Mouse (Mus musculus) MEL (cell line): Measurements from ENCODE around the gene Pycard. TPM values are rescaled to one million over a fixed set of nuclear protein-coding genes. Genes with fewer than 3 reads are reported as not detected.

Source experiments
- DNase-seq: peaks from one replicate; pipeline ENCODE4 v3.0.0; 2011; ENCODE audit warnings: low read depth, low spot score
- H3K27ac ChIP-seq: 2 replicates; pipeline ENCODE4 v1.5.1; 2012; ENCODE audit warnings: low read depth, mild to moderate bottlenecking, control low read depth, low read length, moderate library complexity; ENCODE audit not compliant: control insufficient read depth
- H3K27me3 ChIP-seq, 2 experiments: fragments of 150-350 bp in 1 of 2; sonication (generic) in 1 of 2; 2 replicates each; pipeline ENCODE4 v1.6.1; 2012; ENCODE audit warnings: low read length in 2 of 2, mild to moderate bottlenecking in 2 of 2, improper control_type of control experiment in 1 of 2, moderate library complexity in 1 of 2; ENCODE audit not compliant: insufficient read depth in 2 of 2, control insufficient read depth in 1 of 2
- H3K36me3 ChIP-seq, 2 experiments: 2 replicates each; pipeline ENCODE4 v1.6.1; 2012 to 2014; ENCODE audit warnings: low read length in 2 of 2, improper control_type of control experiment in 1 of 2, inconsistent platforms in 1 of 2, mild to moderate bottlenecking in 1 of 2; ENCODE audit not compliant: insufficient read depth in 2 of 2, control insufficient read depth in 1 of 2
- H3K4me1 ChIP-seq, 2 experiments: fragments of 150-350 bp in 1 of 2; sonication (generic) in 1 of 2; 2 replicates each; pipeline ENCODE4 v1.6.1; 2012; ENCODE audit warnings: low read length in 2 of 2, improper control_type of control experiment in 1 of 2, mild to moderate bottlenecking in 1 of 2; ENCODE audit not compliant: insufficient read depth in 2 of 2, control insufficient read depth in 1 of 2
- H3K4me3 ChIP-seq, 2 experiments: fragments of 150-350 bp in 1 of 2; sonication (generic) in 1 of 2; 2 replicates each; pipeline ENCODE4 v1.5.1; 2012; ENCODE audit warnings: low read depth in 2 of 2, low read length in 2 of 2, mild to moderate bottlenecking in 2 of 2, moderate library complexity in 2 of 2, control low read depth in 1 of 2, improper control_type of control experiment in 1 of 2; ENCODE audit not compliant: control insufficient read depth in 1 of 2, insufficient read depth in 1 of 2
- H3K79me2 ChIP-seq: 2 replicates; pipeline ENCODE4 v1.6.1; 2012; ENCODE audit warnings: mild to moderate bottlenecking, low read length, moderate library complexity; ENCODE audit not compliant: control insufficient read depth, poor library complexity, insufficient read depth
- H3K9ac ChIP-seq: 2 replicates; pipeline ENCODE4 v1.6.1; 2012; ENCODE audit warnings: low read depth, mild to moderate bottlenecking, control low read depth, low read length, moderate library complexity; ENCODE audit not compliant: control insufficient read depth, poor library complexity, severe bottlenecking
- H3K9me3 ChIP-seq: fragments of 150-350 bp; sonication (generic); replicated peaks from 2 replicates; pipeline ENCODE4 v1.6.1; 2012; ENCODE audit warnings: mild to moderate bottlenecking, low read length, improper control_type of control experiment, moderate library complexity; ENCODE audit not compliant: insufficient read depth
- CHD1 ChIP-seq: IDR thresholded peaks from 2 replicates; pipeline ENCODE4 v1.6.1; 2012; ENCODE audit warnings: low read depth, mild to moderate bottlenecking, inconsistent platforms, low read length, improper control_type of control experiment
- CHD2 ChIP-seq: IDR thresholded peaks from 2 replicates; pipeline ENCODE4 v1.6.1; 2011; ENCODE audit warnings: low read length, improper control_type of control experiment
- CTCF ChIP-seq, 3 experiments: IDR thresholded peaks in 2 of 3; conservative IDR thresholded peaks in 1 of 3; 2 replicates each; pipeline ENCODE4 v1.5.1; 2011 to 2012; ENCODE audit warnings: low read length in 3 of 3, low read depth in 2 of 3, mild to moderate bottlenecking in 2 of 3, improper control_type of control experiment in 1 of 3, inconsistent platforms in 1 of 3, mixed read lengths in 1 of 3, moderate library complexity in 1 of 3; ENCODE audit not compliant: control insufficient read depth in 1 of 3, insufficient read depth in 1 of 3, poor library complexity in 1 of 3, severe bottlenecking in 1 of 3
- E2F4 ChIP-seq: IDR thresholded peaks from 2 replicates; pipeline ENCODE4 v1.6.1; 2011; ENCODE audit warnings: low read depth, low read length, improper control_type of control experiment, borderline replicate concordance
- ETS1 ChIP-seq: IDR thresholded peaks from 2 replicates; pipeline ENCODE4 v1.6.1; 2012; ENCODE audit warnings: low read depth, mild to moderate bottlenecking, inconsistent platforms, low read length, improper control_type of control experiment, moderate library complexity
- GABPA ChIP-seq: IDR thresholded peaks from 2 replicates; pipeline ENCODE4 v1.6.1; 2012; ENCODE audit warnings: low read depth, mild to moderate bottlenecking, inconsistent platforms, low read length, improper control_type of control experiment, moderate library complexity
- JUND ChIP-seq: IDR thresholded peaks from 2 replicates; pipeline ENCODE4 v1.6.1; 2011; ENCODE audit warnings: low read depth, mild to moderate bottlenecking, improper control_type of control experiment, low read length
- KAT2A ChIP-seq: conservative IDR thresholded peaks from 2 replicates; pipeline ENCODE4 v1.6.1; 2012; ENCODE audit warnings: low read depth, low read length, improper control_type of control experiment, inconsistent platforms
- MAFK ChIP-seq: IDR thresholded peaks from 2 replicates; pipeline ENCODE4 v1.6.1; 2011; ENCODE audit warnings: low read depth, mild to moderate bottlenecking, low read length, improper control_type of control experiment, borderline replicate concordance
- MAX ChIP-seq: IDR thresholded peaks from 2 replicates; pipeline ENCODE4 v1.6.1; 2011; ENCODE audit warnings: low read length, improper control_type of control experiment
- MAZ ChIP-seq: IDR thresholded peaks from 2 replicates; pipeline ENCODE4 v1.6.1; 2012; ENCODE audit warnings: low read depth, mild to moderate bottlenecking, inconsistent platforms, low read length, improper control_type of control experiment
- MEF2A ChIP-seq: IDR thresholded peaks from 2 replicates; pipeline ENCODE4 v1.6.1; 2014; ENCODE audit warnings: low read depth, mild to moderate bottlenecking, inconsistent platforms, low read length, improper control_type of control experiment; ENCODE audit not compliant: poor library complexity, insufficient replicate concordance, severe bottlenecking; ENCODE audit errors: extremely low read depth
- MXI1 ChIP-seq: IDR thresholded peaks from 2 replicates; pipeline ENCODE4 v1.6.1; 2011; ENCODE audit warnings: mild to moderate bottlenecking, low read depth, low read length, improper control_type of control experiment
- MYB ChIP-seq: IDR thresholded peaks from 2 replicates; pipeline ENCODE4 v1.6.1; 2011; ENCODE audit warnings: mild to moderate bottlenecking, low read depth, low read length, improper control_type of control experiment
- MYC ChIP-seq: IDR thresholded peaks from 2 replicates; pipeline ENCODE4 v1.6.1; 2011; ENCODE audit warnings: low read depth, mild to moderate bottlenecking, low read length, improper control_type of control experiment, moderate library complexity
- NELFE ChIP-seq: IDR thresholded peaks from 2 replicates; pipeline ENCODE4 v1.6.1; 2011; ENCODE audit warnings: low read depth, low read length, improper control_type of control experiment
- NRF1 ChIP-seq: IDR thresholded peaks from 2 replicates; pipeline ENCODE4 v1.6.1; 2014; ENCODE audit warnings: low read depth, mild to moderate bottlenecking, inconsistent platforms, low read length, improper control_type of control experiment, moderate library complexity; ENCODE audit not compliant: poor library complexity, insufficient read depth, severe bottlenecking
- POLR2A ChIP-seq, 2 experiments: IDR thresholded peaks; 2 replicates each; pipeline ENCODE4 v1.6.1; 2011 to 2012; ENCODE audit warnings: low read length in 2 of 2, mild to moderate bottlenecking in 2 of 2, control low read depth in 1 of 2, improper control_type of control experiment in 1 of 2, low read depth in 1 of 2, moderate library complexity in 1 of 2; ENCODE audit not compliant: control insufficient read depth in 1 of 2, insufficient read depth in 1 of 2, poor library complexity in 1 of 2
- POLR2AphosphoS2 ChIP-seq: IDR thresholded peaks from 2 replicates; pipeline ENCODE4 v1.6.1; 2011; ENCODE audit warnings: low read length, improper control_type of control experiment
- POLR2AphosphoS5 ChIP-seq: IDR thresholded peaks from 2 replicates; pipeline ENCODE4 v1.6.1; 2012; ENCODE audit warnings: low read depth, borderline replicate concordance, mild to moderate bottlenecking, inconsistent platforms, low read length, moderate library complexity, mixed read lengths
- RAD21 ChIP-seq: IDR thresholded peaks from 2 replicates; pipeline ENCODE4 v1.6.1; 2011; ENCODE audit warnings: mild to moderate bottlenecking, low read depth, low read length, improper control_type of control experiment
- RCOR1 ChIP-seq: IDR thresholded peaks from 2 replicates; pipeline ENCODE4 v1.6.1; 2012; ENCODE audit warnings: low read depth, mild to moderate bottlenecking, inconsistent platforms, low read length, improper control_type of control experiment
- SIN3A ChIP-seq: IDR thresholded peaks from 2 replicates; pipeline ENCODE4 v1.6.1; 2012; ENCODE audit warnings: low read length, improper control_type of control experiment, inconsistent platforms
- TCF12 ChIP-seq: IDR thresholded peaks from 2 replicates; pipeline ENCODE4 v1.6.1; 2014; ENCODE audit warnings: low read depth, mild to moderate bottlenecking, inconsistent platforms, low read length, improper control_type of control experiment, moderate library complexity
- UBTF ChIP-seq: IDR thresholded peaks from 2 replicates; pipeline ENCODE4 v1.6.1; 2012; ENCODE audit warnings: low read depth, mild to moderate bottlenecking, inconsistent platforms, low read length, improper control_type of control experiment, moderate library complexity, borderline replicate concordance; ENCODE audit not compliant: insufficient read depth
- USF1 ChIP-seq: IDR thresholded peaks from 2 replicates; pipeline ENCODE4 v1.6.1; 2014; ENCODE audit warnings: low read depth, mild to moderate bottlenecking, inconsistent platforms, low read length, improper control_type of control experiment, moderate library complexity
- USF2 ChIP-seq, 2 experiments: IDR thresholded peaks; 2 replicates each; pipeline ENCODE4 v1.6.1; 2011 to 2012; ENCODE audit warnings: improper control_type of control experiment in 2 of 2, low read length in 2 of 2, borderline replicate concordance in 1 of 2, inconsistent platforms in 1 of 2, low read depth in 1 of 2, mild to moderate bottlenecking in 1 of 2; ENCODE audit not compliant: insufficient read depth in 1 of 2
- ZC3H11A ChIP-seq: IDR thresholded peaks from 2 replicates; pipeline ENCODE4 v1.6.1; 2012; ENCODE audit warnings: low read depth, mild to moderate bottlenecking, inconsistent platforms, low read length, improper control_type of control experiment
- ZKSCAN1 ChIP-seq: IDR thresholded peaks from 2 replicates; pipeline ENCODE4 v1.6.1; 2012; ENCODE audit warnings: low read depth, mild to moderate bottlenecking, inconsistent platforms, low read length, improper control_type of control experiment, moderate library complexity
- ZMIZ1 ChIP-seq: IDR thresholded peaks from 2 replicates; pipeline ENCODE4 v1.6.1; 2012; ENCODE audit warnings: low read depth, mild to moderate bottlenecking, inconsistent platforms, low read length, improper control_type of control experiment, moderate library complexity
- ZNF384 ChIP-seq: IDR thresholded peaks from 2 replicates; pipeline ENCODE4 v1.6.1; 2012; ENCODE audit warnings: low read depth, mild to moderate bottlenecking, inconsistent platforms, low read length, improper control_type of control experiment
- polyA plus RNA-seq, 2 experiments: library from polyadenylated mRNA; stranded (reverse) in 1 of 2; unstranded in 1 of 2; fragments of >175 nt in 1 of 2; fragments of >200 nt in 1 of 2; gene quantifications; 2 replicates each; pipeline versions ENCODE4 v1.2.1 to v1.2.4; 2012; ENCODE audit warnings: low replicate concordance in 2 of 2, low read depth in 1 of 2; ENCODE audit not compliant: insufficient read length in 2 of 2, insufficient read depth in 1 of 2, missing spikeins in 1 of 2
- total RNA-seq: library from RNA; depleted of rRNA; stranded (reverse); fragments of 300-350 nt; gene quantifications from 2 replicates; pipeline ENCODE4 v1.2.3, GENCODE M21; 2012

Gene Pycard
- total and polyA plus RNA-seq, 3 experiments: 0.12 to 0.24 TPM; not detected in 1

- H3K27me3 ChIP-seq: no peaks in the 10 kb centered on the region
- no peak for DNase-seq
- TF ChIP-seq POLR2AphosphoS5 (no peak), MAX (no peak), POLR2A (IDR thresholded peaks at IDR 0.05; ENCODE audit: control insufficient read depth in 1 of 2, insufficient read depth in 1 of 2, low read depth in 1 of 2, low read length in 2 of 2, poor library complexity in 1 of 2) (no peak), UBTF (no peak), NRF1 (no peak), CHD2 (no peak), MXI1 (no peak), ZMIZ1 (no peak), MYB (no peak), POLR2AphosphoS2 (no peak), MAFK (no peak), SIN3A (no peak), CHD1 (no peak), JUND (no peak), USF1 (no peak), KAT2A (no peak), MYC (no peak), NELFE (no peak), ZKSCAN1 (no peak), ZNF384 (no peak)
These were observed 9.4 kb upstream of the Pycard start for GRCm38 (mm10) chr7:128003098-128003497.

DNA sequence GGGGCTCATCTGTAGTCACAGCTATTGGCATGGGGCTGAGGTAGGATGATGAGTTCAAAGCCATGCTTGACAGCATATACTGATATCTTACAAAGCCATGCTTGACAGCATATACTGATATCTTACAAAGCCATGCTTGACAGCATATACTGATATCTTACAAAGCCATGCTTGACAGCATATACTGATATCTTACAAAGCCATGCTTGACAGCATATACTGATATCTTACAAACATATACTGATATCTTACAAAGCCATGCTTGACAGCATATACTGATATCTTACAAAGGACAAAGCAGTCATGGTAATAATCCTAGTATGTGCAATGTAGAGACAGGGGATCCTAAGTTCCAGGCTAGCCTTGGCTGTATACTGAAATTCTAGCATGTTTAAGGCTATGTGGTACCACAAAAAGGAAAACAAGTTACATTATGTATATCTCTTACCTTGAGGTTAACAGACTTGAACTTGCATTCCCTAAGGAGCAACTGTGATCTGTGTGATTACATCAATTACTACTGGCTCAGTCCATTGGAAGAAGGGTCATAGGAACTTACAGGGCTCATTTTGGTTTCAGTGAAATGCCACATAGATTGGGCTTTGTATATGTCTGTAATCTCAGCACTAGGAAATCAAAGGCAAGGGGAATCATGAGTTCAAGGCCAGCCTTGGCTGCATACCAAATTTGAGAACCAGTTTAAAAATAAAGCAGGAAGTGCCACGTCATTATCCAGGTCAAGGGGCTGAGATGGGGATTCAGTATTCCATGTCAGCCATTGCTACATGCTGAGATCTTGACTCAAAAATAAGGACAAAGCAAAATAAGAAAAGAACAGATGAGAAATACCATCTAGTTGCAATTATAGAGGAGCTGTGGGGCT lies 6.6 kb upstream of the Pycard start:
- Histone ChIP-seq H3K9ac (no peak overlapping the region), H3K27ac (no peak overlapping the region), H3K4me3 (no peak overlapping the region), H3K27me3 (no peaks in the 10 kb centered on the region), H3K36me3 (peaks cover 0 to 16% of the 10 kb centered on the region in 2 experiments; a peak in 2 of 4 replicates), H3K9me3 (no peaks in the 10 kb centered on the region), H3K4me1 (peaks cover 0 to 17% of the 10 kb centered on the region in 2 experiments; a peak in 2 of 4 replicates), H3K79me2 (no peaks in the 10 kb centered on the region)
- DNase-seq: peak; percentile 48
- no peak for TF ChIP-seq ZNF384
- TF ChIP-seq MAFK: no peak
- TF ChIP-seq USF2 (IDR thresholded peaks at IDR 0.05; ENCODE audit: borderline replicate concordance in 1 of 2, insufficient read depth in 1 of 2, low read depth in 1 of 2, low read length in 2 of 2): no peak
- no peak for TF ChIP-seq MAZ
- no peak for TF ChIP-seq POLR2A (IDR thresholded peaks at IDR 0.05; ENCODE audit: control insufficient read depth in 1 of 2, insufficient read depth in 1 of 2, low read depth in 1 of 2, low read length in 2 of 2, poor library complexity in 1 of 2)
- no peak for TF ChIP-seq CTCF (IDR thresholded peaks at IDR 0.05 in 2 of 3, conservative IDR thresholded peaks at IDR 0.05 in 1 of 3; ENCODE audit: control insufficient read depth in 1 of 3, insufficient read depth in 1 of 3, low read depth in 2 of 3, low read length in 3 of 3, poor library complexity in 1 of 3, severe bottlenecking in 1 of 3)
- TF ChIP-seq E2F4: no peak
- no peak for TF ChIP-seq CHD1
- peak; percentile 79 for TF ChIP-seq TCF12
- TF ChIP-seq ZC3H11A: no peak
- TF ChIP-seq POLR2AphosphoS2: peak; percentile 65
- no peak for TF ChIP-seq GABPA
- no peak for TF ChIP-seq RCOR1
- TF ChIP-seq RAD21: no peak
- TF ChIP-seq MEF2A: no peak
- peak; percentile 52 for TF ChIP-seq ETS1

More at GRCm38 (mm10) chr7:128003098-128003497, 9.4 kb upstream of the Pycard start:
- H3K27ac ChIP-seq: no peak overlapping the region
- no peak overlapping the region for H3K9ac ChIP-seq
- H3K79me2 ChIP-seq: no peaks in the 10 kb centered on the region
- no peaks in the 10 kb centered on the region for H3K9me3 ChIP-seq
- H3K4me1 ChIP-seq: peaks cover 0 to 17% of the 10 kb centered on the region in 2 experiments; a peak in 2 of 4 replicates
- no peak overlapping the region for H3K4me3 ChIP-seq
- peaks cover 0 to 16% of the 10 kb centered on the region in 2 experiments; a peak in 2 of 4 replicates for H3K36me3 ChIP-seq
